ENCODE assay signal across 8 mouse cellular contexts in the genomic region with DNA sequence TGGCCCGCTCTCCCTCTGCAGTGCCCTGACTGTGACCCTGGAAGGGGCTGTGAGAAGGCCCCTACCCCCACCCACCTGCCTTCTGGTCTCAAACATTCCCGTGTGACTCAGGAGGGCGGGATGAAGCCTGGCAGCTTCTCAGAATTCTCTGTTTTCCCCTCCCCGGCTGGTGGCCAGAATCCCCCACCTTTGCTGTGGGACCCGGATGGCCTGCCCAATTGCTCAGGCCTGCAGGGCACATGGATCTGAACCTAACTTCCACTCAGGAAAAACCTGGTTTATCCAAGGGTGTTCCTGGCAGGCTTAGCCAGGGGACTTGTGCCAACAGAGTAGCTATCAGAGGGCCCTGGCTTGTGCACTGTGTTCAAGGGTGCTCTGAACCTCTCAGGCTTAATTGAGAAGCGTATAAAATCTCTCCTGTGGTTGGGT.
A peak's percentile ranks its signal among the peaks of the same experiment; 100 is the strongest.
DNase-seq lines count a peak whose midpoint lies in the region; ATAC-seq lines count a peak whose summit lies in the region.

No protein-coding gene starts in this region.

- H3K9me3 ChIP-seq in forebrain, embryonic 12.5 days: no peaks in the 10 kb centered on the region
- H3K9me3 ChIP-seq in forebrain, embryonic 15.5 days: no peaks in the 10 kb centered on the region
- H3K9me3 ChIP-seq in midbrain, embryonic 10.5 days (replicated peaks): no peaks in the 10 kb centered on the region
- H3K9me3 ChIP-seq in midbrain, embryonic 15.5 days: no peaks in the 10 kb centered on the region
- H3K9me3 ChIP-seq in heart, embryonic 10.5 days: no peaks in the 10 kb centered on the region

- H3K27me3 ChIP-seq in forebrain, embryonic 12.5 days: 0 out of 2 replicates have a peak, but pooled peaks cover 3% of the 10 kb centered on the region
- no peaks in the 10 kb centered on the region for H3K27me3 ChIP-seq in forebrain, embryonic 15.5 days
- peaks cover 22% of the 10 kb centered on the region for H3K27me3 ChIP-seq in midbrain, embryonic 10.5 days (ENCODE audit: low read depth, poor library complexity, severe bottlenecking)
- H3K27me3 ChIP-seq in midbrain, embryonic 15.5 days (replicated peaks): no peaks in the 10 kb centered on the region
- peaks cover 37% of the 10 kb centered on the region for H3K27me3 ChIP-seq in heart, embryonic 10.5 days (ENCODE audit: insufficient read depth, poor library complexity, severe bottlenecking)

- no peak overlapping the region for H3K9ac ChIP-seq in forebrain, embryonic 12.5 days
- H3K9ac ChIP-seq in forebrain, embryonic 15.5 days (replicated peaks): no peak overlapping the region
- no peak overlapping the region for H3K9ac ChIP-seq in midbrain, embryonic 15.5 days

- 52% methylated on average over 6 of the region's 6 CpGs for WGBS in forebrain, embryonic 12.5 days
- WGBS in forebrain, embryonic 15.5 days: 54% methylated on average over 6 of the region's 6 CpGs
- WGBS in midbrain, embryonic 10.5 days: 67% methylated on average over 6 of the region's 6 CpGs
- WGBS in midbrain, embryonic 15.5 days: 70% methylated on average over 6 of the region's 6 CpGs
- WGBS in heart, embryonic 10.5 days: 66% methylated on average over 6 of the region's 6 CpGs

- no peak for ATAC-seq in forebrain, embryonic 12.5 days (ENCODE audit: low FRiP score)
- no peak for ATAC-seq in forebrain, embryonic 15.5 days (replicated peaks)
- no peak for ATAC-seq in midbrain, embryonic 15.5 days (replicated peaks)

- H3K27ac ChIP-seq in forebrain, embryonic 12.5 days: peak overlapping the region; percentile 19; the same call in 1 of the 2 replicates
- H3K27ac ChIP-seq in forebrain, embryonic 15.5 days (replicated peaks): no peak overlapping the region
- peak overlapping the region; percentile 55 for H3K27ac ChIP-seq in midbrain, embryonic 10.5 days (replicated peaks)
- H3K27ac ChIP-seq in midbrain, embryonic 15.5 days: no peak overlapping the region
- H3K27ac ChIP-seq in heart, embryonic 10.5 days: peak overlapping the region; percentile 67; the same call in 1 of the 2 replicates

- no peak overlapping the region for H3K4me3 ChIP-seq in forebrain, embryonic 12.5 days (replicated peaks)
- no peak overlapping the region for H3K4me3 ChIP-seq in forebrain, embryonic 15.5 days
- H3K4me3 ChIP-seq in midbrain, embryonic 10.5 days: no peak overlapping the region
- H3K4me3 ChIP-seq in midbrain, embryonic 15.5 days: no peak overlapping the region
- H3K4me3 ChIP-seq in heart, embryonic 10.5 days: no peak overlapping the region

- intact Hi-C loops in left cerebral cortex, postnatal 36 days (cut with DNase I): no loop called here

- no peak for DNase-seq in midbrain, embryonic 10.5 days (ENCODE audit: low spot score)
- no peak for DNase-seq in heart, embryonic 10.5 days (ENCODE audit: low spot score)
- peak; percentile 77 for DNase-seq in lung, postnatal 25 days (ENCODE audit: low spot score)
- no peak for DNase-seq in testis, postnatal 14 days (ENCODE audit: low spot score)
- no peak for DNase-seq in left cerebral cortex, postnatal 36 days (ENCODE audit: low spot score in 2 of 2)

- no peaks in the 10 kb centered on the region for H3K36me3 ChIP-seq in forebrain, embryonic 12.5 days (replicated peaks)
- no peaks in the 10 kb centered on the region for H3K36me3 ChIP-seq in forebrain, embryonic 15.5 days
- H3K36me3 ChIP-seq in midbrain, embryonic 10.5 days: no peaks in the 10 kb centered on the region
- H3K36me3 ChIP-seq in midbrain, embryonic 15.5 days (replicated peaks): no peaks in the 10 kb centered on the region
- H3K36me3 ChIP-seq in heart, embryonic 10.5 days: no peaks in the 10 kb centered on the region

- no peak overlapping the region for H3K4me2 ChIP-seq in forebrain, embryonic 12.5 days
- no peak overlapping the region for H3K4me2 ChIP-seq in forebrain, embryonic 15.5 days (replicated peaks)
- no peak overlapping the region for H3K4me2 ChIP-seq in midbrain, embryonic 15.5 days

- H3K4me1 ChIP-seq in forebrain, embryonic 12.5 days: peaks cover 41% of the 10 kb centered on the region
- H3K4me1 ChIP-seq in forebrain, embryonic 15.5 days: peaks cover 35% of the 10 kb centered on the region
- peaks cover 48% of the 10 kb centered on the region for H3K4me1 ChIP-seq in midbrain, embryonic 10.5 days
- peaks cover 14% of the 10 kb centered on the region for H3K4me1 ChIP-seq in midbrain, embryonic 15.5 days
- H3K4me1 ChIP-seq in heart, embryonic 10.5 days: peaks cover 61% of the 10 kb centered on the region

Comparison
In these comparisons a context has a peak if more than half of its experiments do, and no peak if none do; other contexts are left out.
1. H3K27ac ChIP-seq: peak in forebrain, embryonic 12.5 days (single experiment), midbrain, embryonic 10.5 days (single experiment) and heart, embryonic 10.5 days (single experiment); none in forebrain, embryonic 15.5 days (single experiment) and midbrain, embryonic 15.5 days (single experiment).